Mouse (Mus musculus): ENCODE data around the gene Pigc.

DNA sequence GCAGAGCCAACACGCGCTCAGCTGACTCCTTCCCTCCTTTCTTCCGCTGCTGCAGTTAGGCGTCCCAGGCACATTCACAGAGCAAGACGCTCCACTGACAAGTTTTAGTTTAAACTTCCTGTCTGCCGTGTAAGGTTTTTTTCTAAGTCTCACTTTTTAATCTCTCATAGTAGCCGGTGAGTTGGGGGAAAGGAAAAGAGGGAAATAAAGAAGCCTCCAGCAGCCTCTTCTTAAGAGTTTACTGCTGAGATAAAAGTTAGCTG, 35.5 kb downstream of the Pigc start:
- TF ChIP-seq POLR2A (IDR thresholded peaks at IDR 0.05; ENCODE audit: insufficient read depth, low read depth, low read length), result no peak
- TF ChIP-seq CTCF (IDR thresholded peaks at IDR 0.05; ENCODE audit: insufficient read depth, low read depth, low read length), result no peak
